Mouse (Mus musculus) left cerebral cortex, adult 18-20 months (tissue): ENCODE measurements around the gene Deaf1. TPM values are rescaled to one million over a fixed set of nuclear protein-coding genes. Genes with fewer than 3 reads are reported as not detected.

Source experiments
- DNase-seq, 2 experiments: peaks; one replicate each; pipeline ENCODE4 v3.0.0; 2021 to 2022; ENCODE audit warnings: low spot score in 2 of 2, mixed read lengths in 1 of 2
- total RNA-seq, 2 experiments: library from RNA; stranded (reverse); gene quantifications; 2 replicates each; pipeline ENCODE4 v1.2.3; 2021

The Deaf1 gene
- total RNA-seq, 2 experiments from 2014 or later, result 62.8 to 70.5 TPM

- no peak for DNase-seq
Observed at GRCm38 (mm10) chr7:141340023-141340422, 12.5 kb upstream of the Deaf1 start.

GRCm38 (mm10) chr7:141339215-141339920, 11.9 kb upstream of the Deaf1 start:
- no peak for DNase-seq

GRCm38 (mm10) chr7:141338576-141339131, 11.2 kb upstream of the Deaf1 start, which contains the start of gene Eps8l2:
TSS of gene Eps8l2 (plus strand) at chr7:141338880.
- DNase-seq, result no peak

- no peak for DNase-seq
Observed at GRCm38 (mm10) chr7:141337716-141338416, 10.4 kb upstream of the Deaf1 start.

- no peak for DNase-seq
Observed at GRCm38 (mm10) chr7:141336296-141336695, 8.8 kb upstream of the Deaf1 start.

- peak in 1 of 2 experiments; percentile 19 for DNase-seq
Observed at GRCm38 (mm10) chr7:141335682-141336081, 8.2 kb upstream of the Deaf1 start.

GRCm38 (mm10) chr7:141335044-141335579, 7.6 kb upstream of the Deaf1 start:
- DNase-seq, result no peak

- no peak for DNase-seq
Observed at GRCm38 (mm10) chr7:141331990-141332389, 4.5 kb upstream of the Deaf1 start.

GRCm38 (mm10) chr7:141330706-141331105, 3.2 kb upstream of the Deaf1 start:
- no peak for DNase-seq

GRCm38 (mm10) chr7:141328373-141328990, 992 bp upstream of the Deaf1 start:
- no peak for DNase-seq

- peak in 1 of 2 experiments; percentile 11 for DNase-seq
Observed at GRCm38 (mm10) chr7:141326546-141327446, 694 bp downstream of the Deaf1 start.

GRCm38 (mm10) chr7:141324686-141325085, 2.8 kb downstream of the Deaf1 start:
- DNase-seq, result no peak

GRCm38 (mm10) chr7:141319446-141319845, 8.0 kb downstream of the Deaf1 start:
- DNase-seq, result no peak

GRCm38 (mm10) chr7:141317619-141318132, 9.8 kb downstream of the Deaf1 start:
- DNase-seq, result no peak

GRCm38 (mm10) chr7:141315974-141316373, 11.5 kb downstream of the Deaf1 start:
- peak; percentile 51 to 54 for DNase-seq

GRCm38 (mm10) chr7:141315076-141315475, 12.4 kb downstream of the Deaf1 start:
- no peak for DNase-seq

GRCm38 (mm10) chr7:141314416-141314815, 13.1 kb downstream of the Deaf1 start:
- DNase-seq, result no peak

GRCm38 (mm10) chr7:141304537-141304936, 23.0 kb downstream of the Deaf1 start:
- DNase-seq, result no peak

GRCm38 (mm10) chr7:141302702-141303268, 24.7 kb downstream of the Deaf1 start:
- DNase-seq, result no peak

GRCm38 (mm10) chr7:141301386-141301785, 26.1 kb downstream of the Deaf1 start:
- no peak for DNase-seq
